Mouse (Mus musculus) stomach, postnatal 0 days (tissue): ENCODE measurements around the gene Map2k2. TPM values are rescaled to one million over a fixed set of nuclear protein-coding genes. Genes with fewer than 3 reads are reported as not detected.
"Not testable (repeated sequence)": the region's sequence is repeated elsewhere in the genome, so short reads cannot be mapped to it uniquely, and the experiment has no call there.

Source experiments
- ATAC-seq: fragments of 200-750 bp; cut with Nextera tagmentation; 2 replicates; pipeline ENCODE4 v1.8.0; 2017; ENCODE audit not compliant: low FRiP score, low TSS enrichment
- DNase-seq: peaks from one replicate; pipeline ENCODE4 v3.0.0-alpha.2; 2016; ENCODE audit warnings: low spot score
- H3K27ac ChIP-seq: fragments of 300-500 bp; sonication (generic); replicated peaks from 2 replicates; pipeline ENCODE4 v1.5.1; 2014; ENCODE audit warnings: mild to moderate bottlenecking, control low read depth
- H3K27me3 ChIP-seq: fragments of 300-500 bp; sonication (generic); 2 replicates; pipeline ENCODE4 v1.6.1; 2014; ENCODE audit warnings: low read length; ENCODE audit not compliant: control insufficient read depth, insufficient read depth
- H3K36me3 ChIP-seq: fragments of 300-500 bp; sonication (generic); 2 replicates; pipeline ENCODE4 v1.6.1; 2014; ENCODE audit warnings: low read length, mixed read lengths; ENCODE audit not compliant: control insufficient read depth, insufficient read depth
- H3K4me1 ChIP-seq: fragments of 300-500 bp; sonication (generic); replicated peaks from 2 replicates; pipeline ENCODE4 v1.6.1; 2014; ENCODE audit warnings: antibody characterized with exemption; ENCODE audit not compliant: control insufficient read depth, insufficient read depth
- H3K4me2 ChIP-seq: fragments of 300-500 bp; sonication (generic); replicated peaks from 2 replicates; pipeline ENCODE4 v1.6.1; 2014; ENCODE audit warnings: low read depth, mild to moderate bottlenecking, control low read depth, moderate library complexity
- H3K4me3 ChIP-seq: fragments of 300-500 bp; sonication (generic); 2 replicates; pipeline ENCODE4 v1.5.1; 2014; ENCODE audit warnings: low read depth, low read length, control low read depth
- H3K9ac ChIP-seq: fragments of 300-500 bp; sonication (generic); 2 replicates; pipeline ENCODE4 v1.6.1; 2014; ENCODE audit warnings: mild to moderate bottlenecking, low read length, control low read depth, mixed read lengths
- H3K9me3 ChIP-seq: fragments of 300-500 bp; sonication (generic); 2 replicates; pipeline ENCODE4 v1.6.1; 2016; ENCODE audit warnings: low read length; ENCODE audit not compliant: control insufficient read depth
- CTCF ChIP-seq: IDR thresholded peaks from 2 replicates; pipeline ENCODE4 v1.5.1; 2016; ENCODE audit warnings: antibody characterized with exemption, low read depth, mild to moderate bottlenecking, moderate library complexity
- EP300 ChIP-seq: optimal IDR thresholded peaks from 2 replicates; pipeline ENCODE3; 2016; ENCODE audit warnings: antibody characterized with exemption
- WGBS: fragments of 180-500 bp; shearing (Covaris S2); extraction: QIAGEN DNeasy Blood & Tissue Kit; methylation state at CpG from one replicate; pipeline ENCODE4 v1.1.7; 2014; 5-methylcytosine and 5-hydroxymethylcytosine counted together
- polyA plus RNA-seq: library from polyadenylated mRNA; unstranded; fragments of >200 nt; fragmentation: Nextera tagmentation; extraction: Ambion mirVana; gene quantifications from 2 replicates; pipeline ENCODE4 v1.2.1, GENCODE M21; 2015

The Map2k2 gene
- polyA plus RNA-seq, 1 experiment from 2014 or later = 135 TPM

DNA sequence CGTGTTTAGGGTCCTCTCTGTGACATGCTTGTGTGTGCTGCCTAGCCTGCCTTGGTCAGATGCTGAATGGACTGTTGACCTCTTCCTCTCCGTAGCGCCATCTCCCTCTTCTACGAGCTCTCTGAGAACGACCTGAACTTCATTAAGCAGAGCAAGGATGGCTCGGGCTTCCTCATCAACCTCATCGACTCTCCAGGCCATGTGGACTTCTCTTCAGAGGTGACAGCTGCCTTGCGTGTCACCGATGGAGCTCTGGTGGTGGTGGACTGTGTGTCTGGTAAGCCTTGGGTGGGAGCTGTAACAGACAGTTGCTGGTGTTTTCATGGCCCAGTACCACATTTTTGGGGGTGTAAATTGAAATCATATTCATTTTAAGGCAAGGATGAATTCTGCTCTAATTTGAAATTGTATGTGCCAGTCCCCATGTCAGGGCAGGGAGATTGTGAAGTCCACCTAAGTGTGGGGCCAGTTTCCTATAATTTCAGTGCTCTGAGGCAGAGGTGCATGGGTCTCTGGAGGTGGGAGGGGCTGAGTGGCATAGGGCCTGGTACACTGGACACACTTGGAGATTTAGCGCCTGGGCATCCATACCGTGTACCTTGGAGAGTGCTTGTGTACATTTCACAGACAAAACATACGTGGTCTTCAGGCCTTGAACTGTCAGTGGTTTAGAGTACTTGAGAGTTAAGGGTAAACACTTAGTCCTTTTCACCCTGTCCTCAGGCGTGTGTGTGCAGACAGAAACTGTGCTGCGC lies 72.4 kb downstream of the Map2k2 start:
- H3K36me3 ChIP-seq = peaks cover 41% of the 10 kb centered on the region
- no peaks in the 10 kb centered on the region for H3K27me3 ChIP-seq
- H3K9me3 ChIP-seq = no peaks in the 10 kb centered on the region
- no peak overlapping the region for H3K27ac ChIP-seq
- H3K9ac ChIP-seq = peak overlapping the region; percentile 99
- TF ChIP-seq CTCF = no peak
- TF ChIP-seq EP300 = no peak
- DNase-seq = no peak
- ATAC-seq = no peak
- H3K4me1 ChIP-seq = peaks cover 4% of the 10 kb centered on the region; the same call in 1 of the 2 replicates
- 53% methylated on average over 14 of the region's 14 CpGs for WGBS
- peak overlapping the region; percentile 72 for H3K4me2 ChIP-seq
- H3K4me3 ChIP-seq = peak overlapping the region; percentile 94

DNA sequence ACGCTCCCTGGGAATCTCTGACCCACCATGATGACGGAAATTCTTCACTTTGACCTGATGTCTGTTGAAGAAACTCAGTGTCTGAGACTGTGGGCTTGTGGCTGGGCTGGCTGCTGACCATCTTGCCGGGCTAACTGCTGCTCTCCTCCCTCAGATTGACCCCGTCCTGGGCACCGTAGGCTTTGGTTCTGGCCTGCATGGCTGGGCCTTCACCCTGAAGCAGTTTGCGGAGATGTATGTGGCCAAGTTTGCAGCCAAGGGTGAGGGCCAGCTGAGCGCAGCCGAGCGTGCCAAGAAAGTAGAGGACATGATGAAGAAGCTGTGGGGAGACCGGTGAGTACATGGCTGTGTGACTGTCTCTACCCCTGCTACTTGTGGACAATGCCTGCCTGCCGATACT lies 73.2 kb downstream of the Map2k2 start:
- H3K9ac ChIP-seq = no peak overlapping the region; the same call in 1 of the 2 replicates
- DNase-seq (no peak), ATAC-seq (no peak)
- no peak overlapping the region for H3K4me3 ChIP-seq
- TF ChIP-seq CTCF = no peak
- no peak for TF ChIP-seq EP300
- no peak overlapping the region for H3K27ac ChIP-seq
- H3K36me3 ChIP-seq = peaks cover 41% of the 10 kb centered on the region
- H3K9me3 ChIP-seq = no peaks in the 10 kb centered on the region
- no peaks in the 10 kb centered on the region for H3K27me3 ChIP-seq
- H3K4me2 ChIP-seq = no peak overlapping the region
- 86% methylated on average over 11 of the region's 11 CpGs for WGBS
- peaks cover 8% of the 10 kb centered on the region; the same call in 1 of the 2 replicates for H3K4me1 ChIP-seq

DNA sequence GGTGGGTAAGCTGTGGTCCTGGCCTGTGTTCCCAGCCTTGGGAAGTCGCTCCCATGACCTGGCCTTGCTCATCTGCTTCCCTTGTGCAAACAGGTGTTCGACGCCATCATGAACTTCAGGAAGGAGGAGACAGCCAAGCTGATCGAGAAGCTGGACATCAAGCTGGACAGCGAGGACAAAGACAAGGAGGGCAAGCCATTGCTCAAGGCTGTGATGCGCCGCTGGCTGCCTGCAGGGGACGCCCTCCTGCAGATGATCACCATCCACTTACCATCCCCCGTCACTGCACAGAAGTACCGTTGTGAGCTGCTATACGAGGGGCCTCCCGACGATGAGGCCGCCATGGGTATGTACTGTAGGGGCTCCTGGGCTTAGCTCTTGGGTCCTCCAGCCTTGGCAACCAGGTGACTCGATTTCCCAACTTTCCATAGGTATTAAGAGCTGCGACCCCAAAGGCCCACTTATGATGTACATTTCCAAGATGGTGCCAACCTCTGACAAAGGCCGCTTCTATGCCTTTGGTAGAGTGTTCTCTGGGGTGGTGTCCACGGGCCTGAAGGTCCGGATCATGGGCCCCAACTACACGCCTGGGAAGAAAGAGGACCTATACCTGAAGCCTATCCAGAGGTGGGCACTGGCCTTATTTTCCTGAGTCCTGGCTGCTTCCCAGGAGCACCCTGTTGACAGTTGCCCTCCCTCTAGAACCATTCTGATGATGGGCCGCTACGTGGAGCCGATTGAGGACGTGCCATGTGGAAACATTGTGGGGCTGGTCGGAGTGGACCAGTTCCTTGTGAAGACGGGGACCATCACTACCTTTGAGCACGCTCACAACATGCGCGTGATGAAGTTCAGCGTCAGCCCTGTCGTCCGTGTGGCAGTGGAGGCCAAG lies 74.0 kb downstream of the Map2k2 start:
- Histone ChIP-seq H3K4me1 (peaks cover 9% of the 10 kb centered on the region; the same call in 1 of the 2 replicates), H3K36me3 (peaks cover 41% of the 10 kb centered on the region), H3K9me3 (no peaks in the 10 kb centered on the region), H3K4me3 (no peak overlapping the region), H3K27ac (no peak overlapping the region; the same call in 1 of the 2 replicates), H3K9ac (no peak overlapping the region), H3K27me3 (no peaks in the 10 kb centered on the region), H3K4me2 (no peak overlapping the region)
- TF ChIP-seq EP300 = no peak
- peak; percentile 42 for TF ChIP-seq CTCF
- 89% methylated on average over 32 of the region's 32 CpGs for WGBS
- DNase-seq = no peak
- no peak for ATAC-seq

DNA sequence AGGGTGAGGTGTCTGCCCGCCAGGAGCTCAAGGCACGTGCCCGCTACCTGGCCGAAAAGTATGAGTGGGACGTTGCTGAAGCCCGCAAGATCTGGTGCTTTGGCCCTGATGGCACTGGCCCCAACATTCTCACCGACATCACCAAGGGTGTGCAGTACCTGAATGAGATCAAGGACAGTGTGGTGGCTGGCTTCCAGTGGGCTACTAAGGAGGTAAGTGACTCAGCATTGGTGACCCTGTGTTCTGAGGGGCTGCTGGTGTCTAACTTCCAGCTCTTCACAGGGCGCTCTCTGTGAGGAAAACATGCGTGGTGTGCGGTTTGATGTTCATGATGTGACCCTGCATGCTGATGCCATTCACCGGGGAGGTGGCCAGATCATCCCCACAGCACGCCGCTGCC lies 75.2 kb downstream of the Map2k2 start:
- H3K4me1 ChIP-seq = peaks cover 8% of the 10 kb centered on the region; the same call in 1 of the 2 replicates
- WGBS = 90% methylated on average over 13 of the region's 13 CpGs
- no peak overlapping the region for H3K27ac ChIP-seq

DNA sequence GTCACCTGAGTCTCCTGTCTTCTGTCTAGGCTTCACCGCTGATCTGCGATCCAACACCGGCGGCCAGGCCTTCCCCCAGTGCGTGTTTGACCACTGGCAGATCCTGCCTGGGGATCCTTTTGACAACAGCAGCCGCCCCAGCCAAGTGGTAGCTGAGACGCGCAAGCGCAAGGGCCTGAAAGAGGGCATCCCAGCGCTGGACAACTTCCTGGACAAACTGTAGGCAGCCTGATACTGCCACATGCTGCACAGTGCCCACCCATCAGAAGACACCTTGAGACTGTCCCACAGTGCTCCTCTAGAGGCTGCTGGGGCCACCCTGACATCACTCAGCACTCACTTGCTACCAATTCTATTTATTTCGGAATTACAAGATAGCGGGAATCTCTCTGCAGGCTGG lies 76.1 kb downstream of the Map2k2 start:
- not testable (repeated sequence) for H3K4me1 ChIP-seq, H3K4me2 ChIP-seq, H3K27me3 ChIP-seq, H3K9ac ChIP-seq, ATAC-seq, DNase-seq, H3K4me3 ChIP-seq, H3K9me3 ChIP-seq
- WGBS = 79% methylated on average over 12 of the region's 12 CpGs
- H3K27ac ChIP-seq = peak overlapping the region; percentile 71; the same call in 1 of the 2 replicates
- peaks cover 44% of the 10 kb centered on the region for H3K36me3 ChIP-seq

More for the DNA sequence above, 75.2 kb downstream of the Map2k2 start:
- Histone ChIP-seq H3K4me2 (no peak overlapping the region), H3K36me3 (peaks cover 41% of the 10 kb centered on the region), H3K9ac (no peak overlapping the region), H3K27me3 (no peaks in the 10 kb centered on the region), H3K9me3 (no peaks in the 10 kb centered on the region), H3K4me3 (no peak overlapping the region)
- DNase-seq (no peak), ATAC-seq (no peak)
- no peak for TF ChIP-seq EP300
- no peak for TF ChIP-seq CTCF
